In genomic region chr4:149563941-149564361, GRCm38 (mm10) we compare ENCODE assay signal across 12 mouse cellular contexts. TPM values are rescaled to one million over a fixed set of nuclear protein-coding genes. Genes with fewer than 3 reads are reported as not detected.
DNase-seq lines count a peak whose midpoint lies in the region; ATAC-seq lines count a peak whose summit lies in the region.
"Had no signal": no experiment of that assay in that cellular context is flagged by ENCODE, and none has a peak within 500 bp of the region (broad histone marks: within the 10 kb centered on the region; RNA-seq: fewer than 3 reads in every experiment).

No protein-coding gene starts in this region.

- no peak overlapping the region for H3K9ac ChIP-seq in midbrain, embryonic 14.5 days (replicated peaks; ENCODE audit: low read length)
- H3K9ac ChIP-seq: embryonic facial prominence, embryonic 15.5 days; liver, embryonic 15.5 days had no signal

- peak overlapping the region; percentile 15; the same call in 1 of the 2 replicates for H3K4me2 ChIP-seq in midbrain, embryonic 14.5 days (ENCODE audit: low read length)
- H3K4me2 ChIP-seq: embryonic facial prominence, embryonic 15.5 days; liver, embryonic 15.5 days had no signal

- 87% methylated on average over 10 of the region's 10 CpGs for WGBS in hindbrain, embryonic 10.5 days
- 86% methylated on average over 10 of the region's 10 CpGs for WGBS in midbrain, embryonic 14.5 days

- H3K27ac ChIP-seq in hindbrain, embryonic 10.5 days = peak overlapping the region; percentile 79; the same call in 1 of the 2 replicates
- 0 out of 2 replicates have a peak overlapping the region, but pooled peaks have one; percentile 41 for H3K27ac ChIP-seq in midbrain, embryonic 14.5 days (replicated peaks; ENCODE audit: low read depth, low read length)
- H3K27ac ChIP-seq: liver, embryonic 15.5 days had no signal

- peaks cover 38% of the 10 kb centered on the region for H3K36me3 ChIP-seq in hindbrain, embryonic 10.5 days
- peaks cover 5% of the 10 kb centered on the region; the same call in 1 of the 2 replicates for H3K36me3 ChIP-seq in midbrain, embryonic 14.5 days (ENCODE audit: control insufficient read depth, insufficient read depth, low read length)
- H3K36me3 ChIP-seq: liver, embryonic 15.5 days had no signal

- no peak for ATAC-seq in midbrain, embryonic 14.5 days (ENCODE audit: low FRiP score, low TSS enrichment)

- H3K27me3 ChIP-seq in hindbrain, embryonic 10.5 days (ENCODE audit: insufficient read depth, poor library complexity, severe bottlenecking) = no peaks in the 10 kb centered on the region
- H3K27me3 ChIP-seq in midbrain, embryonic 14.5 days (ENCODE audit: control insufficient read depth, insufficient read depth, low read length) = no peaks in the 10 kb centered on the region
- H3K27me3 ChIP-seq: embryonic facial prominence, embryonic 15.5 days; liver, embryonic 15.5 days had no signal

- peak; percentile 66 for DNase-seq in cerebellum, adult 9-11 months
- DNase-seq in cerebellum, postnatal 4 days (ENCODE audit: low spot score in 2 of 2) = no peak
- DNase-seq in kidney, postnatal 10 days = peak; percentile 6
- DNase-seq in kidney, adult 9 months = no peak
- DNase-seq in hindbrain, embryonic 10.5 days (ENCODE audit: low spot score) = no peak
- no peak for DNase-seq in midbrain, embryonic 14.5 days
- no peak for DNase-seq in retina, postnatal 1 day
- no peak for DNase-seq in left cerebral cortex, adult 9 months (ENCODE audit: low spot score in 2 of 2)
- DNase-seq: adrenal gland, adult 2 months; right cerebral cortex, postnatal 25 days had no signal

- H3K4me1 ChIP-seq in hindbrain, embryonic 10.5 days (replicated peaks) = peaks cover 52% of the 10 kb centered on the region
- H3K4me1 ChIP-seq in midbrain, embryonic 14.5 days (ENCODE audit: control insufficient read depth, insufficient read depth, low read length) = peaks cover 27% of the 10 kb centered on the region

- no peaks in the 10 kb centered on the region; the same call in 1 of the 2 replicates for H3K9me3 ChIP-seq in hindbrain, embryonic 10.5 days
- H3K9me3 ChIP-seq in midbrain, embryonic 14.5 days (ENCODE audit: control insufficient read depth, low read length) = no peaks in the 10 kb centered on the region; the same call in 1 of the 2 replicates
- H3K9me3 ChIP-seq: embryonic facial prominence, embryonic 15.5 days; liver, embryonic 15.5 days had no signal

- H3K4me3 ChIP-seq in hindbrain, embryonic 10.5 days = no peak overlapping the region
- no peak overlapping the region for H3K4me3 ChIP-seq in midbrain, embryonic 14.5 days (replicated peaks; ENCODE audit: low read depth, low read length)
- H3K4me3 ChIP-seq: embryonic facial prominence, embryonic 15.5 days; liver, embryonic 15.5 days had no signal

RNA-seq across cellular contexts. Expression of gene Clstn1, which starts 22.3 kb away (rescaled TPM):
- 36.0 and 57.4 TPM in 2 replicates for polyA plus RNA-seq in hindbrain, embryonic 10.5 days (2016; fragmentation: Nextera tagmentation; extraction: Ambion mirVana)
- polyA plus RNA-seq in midbrain, embryonic 14.5 days (2014; fragmentation: Nextera tagmentation; extraction: Ambion mirVana) = 104 and 117 TPM in 2 replicates

RNA-seq across cellular contexts. Expression of gene Ctnnbip1, which starts 45.9 kb away (rescaled TPM):
- polyA plus RNA-seq in hindbrain, embryonic 10.5 days (2016; fragmentation: Nextera tagmentation; extraction: Ambion mirVana) = 62.7 and 68.2 TPM in 2 replicates
- polyA plus RNA-seq in midbrain, embryonic 14.5 days (2014; fragmentation: Nextera tagmentation; extraction: Ambion mirVana) = 93.6 and 95.3 TPM in 2 replicates

Comparison
In these comparisons a context has a peak if more than half of its experiments do, and no peak if none do; other contexts are left out.
1. DNase-seq: peak in cerebellum, adult 9-11 months (single experiment) and kidney, postnatal 10 days (single experiment); none in cerebellum, postnatal 4 days (0 of 2), kidney, adult 9 months (single experiment), hindbrain, embryonic 10.5 days (single experiment), midbrain, embryonic 14.5 days (single experiment), retina, postnatal 1 day (single experiment) and left cerebral cortex, adult 9 months (0 of 2).